Comparison of ENCODE assay signal across 14 mouse cellular contexts in genomic region chr7:144409682-144410081, GRCm38 (mm10).
"Had no signal": no experiment of that assay in that cellular context is flagged by ENCODE, and none has a peak within 500 bp of the region (broad histone marks: within the 10 kb centered on the region; RNA-seq: fewer than 3 reads in every experiment).

No protein-coding gene starts in this region.

- H3K36me3 ChIP-seq: liver, embryonic 13.5 days had no signal

- H3K9me3 ChIP-seq: liver, embryonic 13.5 days; midbrain, embryonic 13.5 days; neural tube, embryonic 13.5 days had no signal

- H3K27ac ChIP-seq: liver, embryonic 13.5 days; midbrain, embryonic 13.5 days; neural tube, embryonic 13.5 days had no signal

- H3K4me2 ChIP-seq: liver, embryonic 13.5 days; midbrain, embryonic 13.5 days; neural tube, embryonic 13.5 days had no signal

- H3K4me3 ChIP-seq: liver, embryonic 13.5 days; midbrain, embryonic 13.5 days; myocyte; neural tube, embryonic 13.5 days had no signal

- DNase-seq: kidney, adult 2 months; kidney, postnatal 10 days; kidney, postnatal 36 days; liver, embryonic 13.5 days; lung, adult 2 months; lung, postnatal 14 days; lung, postnatal 4 days; retina, postnatal 1 day; thymus, adult 18-20 months; thymus, postnatal 36 days had no signal

- H3K4me1 ChIP-seq: liver, embryonic 13.5 days had no signal

- H3K9ac ChIP-seq: liver, embryonic 13.5 days; midbrain, embryonic 13.5 days; neural tube, embryonic 13.5 days had no signal

- H3K27me3 ChIP-seq: liver, embryonic 13.5 days; midbrain, embryonic 13.5 days; neural tube, embryonic 13.5 days had no signal

- ATAC-seq: midbrain, embryonic 13.5 days; midbrain, embryonic 16.5 days had no signal
